Mouse (Mus musculus): ENCODE measurements around the gene Cmss1. TPM values are rescaled to one million over a fixed set of nuclear protein-coding genes. Genes with fewer than 3 reads are reported as not detected.

Cmss1 gene
- total RNA-seq, 2 experiments from 2014 or later: 15.9 to 16.1 TPM

GRCm38 (mm10) chr16:57369846-57370496, 236.7 kb downstream of the Cmss1 start:
- intact Hi-C loops (cut with DNase I): no loop called here
- no peak for DNase-seq (ENCODE audit: low spot score in 2 of 2)

DNA sequence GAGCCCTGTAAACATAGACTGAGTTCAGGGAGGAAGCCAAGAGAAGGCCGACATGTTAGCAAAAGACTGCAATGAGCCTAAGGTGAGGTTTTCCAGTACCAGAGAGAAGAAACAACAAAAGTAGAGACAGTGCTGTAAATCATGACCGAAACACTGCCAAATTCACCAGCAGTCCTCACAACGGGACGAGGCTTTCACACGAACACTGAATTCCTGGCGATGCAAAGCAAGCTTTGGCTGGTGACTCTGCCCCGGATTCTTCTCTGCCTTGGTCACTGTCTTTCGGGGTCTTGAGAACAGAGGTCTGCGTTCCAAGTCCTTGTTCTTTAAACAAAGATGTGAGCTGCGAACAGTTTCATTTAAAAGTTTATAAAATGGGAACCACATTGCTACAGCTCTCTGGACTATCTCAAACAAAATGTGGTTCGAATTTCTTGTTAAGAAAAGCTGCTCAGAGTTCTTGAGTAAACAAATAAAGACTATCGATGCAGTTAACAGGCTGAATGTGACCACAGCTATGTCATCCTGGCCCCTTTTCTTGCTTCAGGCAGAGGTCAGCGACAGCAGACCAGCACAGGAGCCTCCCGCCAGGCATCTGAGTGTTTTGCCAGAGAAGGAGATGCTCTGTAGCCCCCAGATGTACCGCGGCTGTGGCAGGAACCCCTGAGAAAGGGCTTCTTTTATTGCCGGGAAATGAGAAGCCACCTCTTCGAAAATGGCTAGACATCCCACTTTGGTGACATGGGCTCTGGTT, 239.5 kb downstream of the Cmss1 start:
- DNase-seq (ENCODE audit: low spot score in 2 of 2): no peak
- intact Hi-C loops (cut with DNase I): no loop called here

DNA sequence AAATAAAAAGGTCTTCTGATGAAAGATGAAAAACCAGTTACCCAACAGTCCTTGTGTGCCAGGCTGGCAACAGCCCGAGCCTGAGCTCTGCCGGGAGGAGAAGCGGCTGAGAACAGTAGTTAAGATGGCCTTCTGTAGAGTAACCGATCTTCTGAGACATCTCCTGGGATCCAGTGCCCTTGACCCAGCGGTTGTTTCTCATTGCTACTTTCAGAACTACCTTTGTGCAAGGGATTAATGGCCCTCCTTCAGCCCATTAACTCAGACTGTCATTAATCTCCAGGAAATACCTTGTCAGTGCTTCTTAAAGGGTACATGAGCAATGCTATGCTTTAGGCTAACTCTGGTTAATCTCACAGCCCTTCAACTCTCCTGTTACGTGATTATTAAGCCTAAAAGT, 240.5 kb downstream of the Cmss1 start:
- intact Hi-C loops (cut with DNase I): no loop called here
- no peak for DNase-seq (ENCODE audit: low spot score in 2 of 2)

DNA sequence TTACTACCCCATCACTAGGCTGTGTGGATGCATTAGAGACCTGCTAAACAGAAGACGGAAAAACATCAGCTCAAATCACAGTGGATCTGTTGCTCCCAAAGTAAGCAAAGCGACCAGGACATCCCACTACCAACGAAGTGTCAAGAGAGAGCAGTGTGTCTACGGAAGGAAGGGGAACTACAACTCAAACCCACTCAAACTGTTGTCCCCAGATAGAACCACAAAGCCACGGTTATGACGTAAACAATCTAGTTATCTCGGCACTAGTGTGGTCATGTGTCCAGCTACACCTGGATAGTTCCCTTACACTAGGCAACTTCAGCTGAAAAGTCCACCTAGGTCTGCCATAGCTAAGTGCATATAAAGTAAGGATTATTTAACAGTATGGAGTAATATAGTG, 242.2 kb downstream of the Cmss1 start:
- DNase-seq (ENCODE audit: low spot score in 2 of 2): no peak
- intact Hi-C loops (cut with DNase I): no loop called here

GRCm38 (mm10) chr16:57362679-57363401, 243.8 kb downstream of the Cmss1 start:
- intact Hi-C loops (cut with DNase I): no loop called here
- DNase-seq (ENCODE audit: low spot score in 2 of 2): peak; percentile 50 to 67

DNA sequence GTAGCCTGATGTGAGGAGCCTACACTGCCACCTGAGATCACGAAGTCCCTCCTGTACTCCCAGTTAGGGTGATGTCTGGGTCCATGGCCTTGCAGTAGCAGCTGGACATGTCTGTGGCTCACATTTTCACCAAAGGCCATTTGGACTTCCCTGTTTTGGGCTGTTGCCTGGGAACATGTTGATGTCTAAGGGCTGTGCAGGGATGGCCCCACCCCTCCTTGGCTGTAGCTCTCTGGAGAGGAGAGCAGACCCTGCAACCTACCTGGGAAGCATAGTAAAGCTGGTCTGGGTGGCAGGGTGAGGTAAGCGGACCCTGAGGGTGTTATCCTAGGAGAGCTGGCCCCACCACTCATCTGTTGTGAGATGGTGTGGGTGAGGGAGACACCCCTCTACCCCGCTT, 245.9 kb downstream of the Cmss1 start:
- intact Hi-C loops (cut with DNase I): loop anchor here (1.0 kb wide), 1 partner anchor 30 kb away; no protein-coding TSS in a partner anchor
- no peak for DNase-seq (ENCODE audit: low spot score in 2 of 2)

- peak; percentile 45 to 88 for DNase-seq (ENCODE audit: low spot score in 2 of 2)
- intact Hi-C loops (cut with DNase I): loop anchor here (1.0 kb wide), 1 partner anchor 91 kb away; no protein-coding TSS in a partner anchor
Observed at GRCm38 (mm10) chr16:57359251-57359650, 247.4 kb downstream of the Cmss1 start.

GRCm38 (mm10) chr16:57357011-57357410, 249.7 kb downstream of the Cmss1 start:
- intact Hi-C loops (cut with DNase I): no loop called here
- DNase-seq (ENCODE audit: low spot score in 2 of 2): no peak

GRCm38 (mm10) chr16:57356454-57356853, 250.2 kb downstream of the Cmss1 start:
- DNase-seq (ENCODE audit: low spot score in 2 of 2): no peak
- intact Hi-C loops (cut with DNase I): no loop called here

DNA sequence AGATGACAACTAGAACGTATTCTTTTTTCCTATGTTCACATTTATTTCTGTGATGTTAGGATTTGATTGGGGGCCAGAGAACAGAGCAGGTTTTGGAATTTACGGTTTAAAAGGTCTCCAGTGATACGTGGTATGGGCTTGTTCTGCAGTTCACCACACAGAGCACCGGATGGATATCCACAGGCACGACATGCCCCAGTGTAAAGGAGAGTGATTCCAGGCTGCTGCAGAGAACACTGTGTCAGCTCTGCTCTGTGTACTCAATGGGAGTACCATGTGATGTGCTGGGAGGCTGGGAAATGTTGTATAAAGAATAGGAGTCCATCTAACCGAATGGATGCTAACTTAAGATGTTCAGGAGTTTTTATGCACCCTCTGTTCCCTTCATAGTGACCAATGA, 252.7 kb downstream of the Cmss1 start:
- no peak for DNase-seq (ENCODE audit: low spot score in 2 of 2)
- intact Hi-C loops (cut with DNase I): no loop called here

DNA sequence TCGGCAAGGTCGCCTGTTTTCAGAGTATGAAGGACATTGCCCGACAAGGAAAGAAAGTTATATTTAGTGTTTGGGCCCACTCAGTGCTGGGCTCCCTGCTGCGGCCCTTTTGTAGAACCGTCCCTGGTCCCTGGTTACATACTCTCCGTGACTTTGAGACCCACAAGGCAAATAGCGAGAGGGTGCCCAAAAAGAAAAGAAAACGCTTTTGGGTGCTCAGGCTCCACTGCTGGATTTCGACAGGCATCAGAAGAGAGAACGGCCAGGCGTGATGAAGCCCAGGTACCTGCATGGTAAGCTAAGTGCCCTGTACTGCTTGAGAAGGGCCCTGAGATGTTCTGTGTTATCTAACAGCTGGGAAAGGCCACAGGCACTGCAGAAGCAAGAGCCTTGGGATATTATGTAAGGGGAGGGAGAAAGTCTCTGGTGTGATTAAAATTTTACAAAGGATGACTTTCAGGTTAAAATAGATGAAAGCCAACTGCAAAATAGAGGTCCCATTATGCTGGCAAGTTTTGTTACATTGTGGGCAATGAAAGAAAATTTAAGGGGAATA, 253.4 kb downstream of the Cmss1 start:
- intact Hi-C loops (cut with DNase I): no loop called here

GRCm38 (mm10) chr16:57352751-57353150, 253.9 kb downstream of the Cmss1 start, which contains the start of gene Filip1l:
Gene Filip1l, plus strand, starts transcription at chr16:57353093.
- no peak for DNase-seq (ENCODE audit: low spot score in 2 of 2)
- intact Hi-C loops (cut with DNase I): no loop called here

More for the DNA sequence above, 253.4 kb downstream of the Cmss1 start:
- no peak for DNase-seq (ENCODE audit: low spot score in 2 of 2)

- intact Hi-C loops (cut with DNase I): no loop called here
- no peak for DNase-seq (ENCODE audit: low spot score in 2 of 2)
Observed at GRCm38 (mm10) chr16:57349689-57350088, 257.0 kb downstream of the Cmss1 start.

DNA sequence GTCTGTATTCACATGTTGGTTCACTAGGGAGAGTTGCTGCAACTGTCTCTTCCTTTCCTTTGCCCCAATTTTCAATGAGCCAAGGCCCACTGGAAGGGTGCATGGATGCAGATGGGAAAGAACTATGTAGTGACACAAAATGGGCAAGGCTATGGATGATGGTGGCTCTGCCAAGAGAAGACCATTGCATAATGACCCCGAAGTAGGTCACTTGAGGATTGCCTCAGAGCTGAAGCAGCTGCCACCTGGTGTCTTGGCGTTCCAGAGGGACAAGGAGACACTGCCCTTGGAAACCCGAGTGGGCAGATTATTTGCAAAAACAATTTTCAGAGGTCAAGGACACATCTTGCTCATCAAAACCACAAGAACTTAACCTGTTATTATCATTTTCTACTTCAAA, 257.6 kb downstream of the Cmss1 start:
- no peak for DNase-seq (ENCODE audit: low spot score in 2 of 2)
- intact Hi-C loops (cut with DNase I): no loop called here

GRCm38 (mm10) chr16:57346258-57346657, 260.4 kb downstream of the Cmss1 start:
- DNase-seq (ENCODE audit: low spot score in 2 of 2): no peak
- intact Hi-C loops (cut with DNase I): no loop called here

- DNase-seq (ENCODE audit: low spot score in 2 of 2): no peak
- intact Hi-C loops (cut with DNase I): no loop called here
Observed at GRCm38 (mm10) chr16:57340613-57340898, 266.1 kb downstream of the Cmss1 start.

GRCm38 (mm10) chr16:57339765-57340612, 266.7 kb downstream of the Cmss1 start:
- DNase-seq (ENCODE audit: low spot score in 2 of 2): no peak
- intact Hi-C loops (cut with DNase I): no loop called here

GRCm38 (mm10) chr16:57336770-57337423, 269.8 kb downstream of the Cmss1 start:
- intact Hi-C loops (cut with DNase I): no loop called here
- no peak for DNase-seq (ENCODE audit: low spot score in 2 of 2)

DNA sequence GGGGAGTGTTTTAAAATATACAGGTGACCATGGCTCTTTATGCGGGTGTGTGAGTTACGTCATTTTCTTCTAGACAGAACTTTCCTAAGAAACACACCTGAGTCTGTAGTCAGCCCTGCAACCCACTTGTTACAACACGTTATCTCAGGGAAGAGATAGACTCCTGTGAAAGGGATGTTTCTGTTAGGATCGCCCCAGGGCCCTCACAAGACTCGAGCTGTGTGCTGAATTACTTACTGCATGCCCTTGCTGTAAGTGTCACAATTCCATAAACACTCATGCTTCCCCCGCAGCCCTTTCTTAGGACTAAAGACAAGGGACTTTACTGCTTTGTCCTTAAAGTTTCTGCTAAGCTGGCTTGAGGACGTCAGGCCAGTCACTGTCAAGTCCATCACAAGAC, 274.4 kb downstream of the Cmss1 start:
- intact Hi-C loops (cut with DNase I): no loop called here
- no peak for DNase-seq (ENCODE audit: low spot score in 2 of 2)

All from left cerebral cortex, postnatal 25 days (tissue).